Mouse (Mus musculus): ENCODE results near the gene Ovol1. TPM values are rescaled to one million over a fixed set of nuclear protein-coding genes. Genes with fewer than 3 reads are reported as not detected.

Ovol1 gene
- not detected for total RNA-seq (2021)

- DNase-seq (ENCODE audit: low spot score in 2 of 2), result no peak
- intact Hi-C loops (cut with DNase I), result no loop called here
These were observed at the start of gene Ovol1 for GRCm38 (mm10) chr19:5560457-5561041. Gene Ovol1 (minus strand): TSS chr19:5560646.

- intact Hi-C loops (cut with DNase I), result loop anchor here (2.0 to 5.0 kb wide), 2 partner anchors 38 to 79 kb away; partner anchors contain the start of genes Map3k11 and Pcnx3
- peak; percentile 96 for DNase-seq (ENCODE audit: low spot score in 2 of 2)
These were observed 49.3 kb upstream of the Ovol1 start, which contains the start of gene Kat5 for GRCm38 (mm10) chr19:5609547-5610404. Gene Kat5 (minus strand): TSS chr19:5610237.

- intact Hi-C loops (cut with DNase I), result loop anchor here (5.0 kb wide), 1 partner anchor 38 kb away; no protein-coding TSS in a partner anchor
- DNase-seq (ENCODE audit: low spot score in 2 of 2), result no peak
These were observed 48.7 kb upstream of the Ovol1 start for GRCm38 (mm10) chr19:5609171-5609546.

- intact Hi-C loops (cut with DNase I), result loop anchor here (5.0 kb wide), 1 partner anchor 39 kb away; no protein-coding TSS in a partner anchor
- DNase-seq (ENCODE audit: low spot score in 2 of 2), result no peak
These were observed 48.3 kb upstream of the Ovol1 start for GRCm38 (mm10) chr19:5608707-5609106.

DNA sequence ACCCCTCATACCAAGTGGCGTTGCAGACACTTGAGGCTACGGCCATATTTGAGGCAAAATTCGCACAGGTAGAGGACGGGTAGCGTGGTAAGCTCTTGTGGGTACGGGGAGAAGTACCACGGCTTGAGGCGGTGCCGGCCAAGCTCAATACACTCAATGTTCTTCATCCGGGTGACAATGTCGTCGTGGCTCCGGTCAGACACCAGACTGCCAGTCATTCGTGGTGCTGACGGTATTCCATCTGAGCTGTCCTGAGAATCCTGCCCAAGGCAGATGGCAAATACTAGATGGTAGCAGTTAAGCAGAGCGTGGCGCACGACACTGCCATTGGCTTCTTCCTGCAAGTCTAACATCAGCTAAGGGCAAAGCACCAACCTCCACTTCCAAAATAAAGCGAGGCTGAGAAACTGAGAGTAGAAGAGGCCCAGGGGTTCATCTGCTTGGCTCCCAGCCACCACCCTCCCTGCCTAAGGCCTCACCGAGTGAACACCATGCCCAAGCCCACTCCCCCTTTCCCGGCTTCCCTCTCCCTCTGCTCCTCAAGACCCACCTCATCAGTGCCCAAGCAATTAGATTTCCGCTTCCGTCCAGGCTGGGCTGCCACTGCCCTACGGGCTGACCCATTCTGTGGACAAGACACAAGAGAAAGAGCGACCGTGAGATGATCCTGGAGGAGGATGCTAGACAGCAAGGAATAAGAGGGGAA is 47.4 kb upstream of the Ovol1 start:
- no peak for DNase-seq (ENCODE audit: low spot score in 2 of 2)
- intact Hi-C loops (cut with DNase I), result loop anchor here (5.0 kb wide), 1 partner anchor 39 kb away; no protein-coding TSS in a partner anchor

DNA sequence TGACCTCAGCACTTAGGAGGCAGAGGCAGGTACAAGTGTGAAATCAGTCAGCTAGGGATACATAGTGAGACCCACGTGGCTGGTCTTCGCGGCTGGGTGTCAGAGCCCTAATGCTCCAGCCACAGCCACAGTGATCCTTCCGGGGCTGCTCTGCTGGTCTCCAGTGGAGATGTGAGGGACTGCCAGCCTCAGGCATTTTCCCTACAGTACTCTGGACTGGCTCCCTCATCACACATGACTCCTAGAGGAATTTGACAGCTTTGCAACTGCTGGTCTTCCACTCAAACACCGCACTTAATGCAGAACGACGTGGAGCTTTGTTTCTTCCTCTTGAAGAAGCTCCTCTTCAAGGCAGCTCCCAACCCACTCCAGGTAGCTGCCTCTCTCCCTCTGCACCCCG is 45.8 kb upstream of the Ovol1 start:
- DNase-seq (ENCODE audit: low spot score in 2 of 2), result no peak

GRCm38 (mm10) chr19:5605126-5605525 is 44.7 kb upstream of the Ovol1 start:
- DNase-seq (ENCODE audit: low spot score in 2 of 2), result peak; percentile 16 to 41
- intact Hi-C loops (cut with DNase I), result loop anchor here (5.0 kb wide), 1 partner anchor 42 kb away; no protein-coding TSS in a partner anchor

More for the DNA sequence above, 45.8 kb upstream of the Ovol1 start:
- intact Hi-C loops (cut with DNase I), result loop anchor here (5.0 kb wide), 1 partner anchor 41 kb away; no protein-coding TSS in a partner anchor

GRCm38 (mm10) chr19:5603664-5604063 is 43.2 kb upstream of the Ovol1 start:
- intact Hi-C loops (cut with DNase I), result no loop called here
- no peak for DNase-seq (ENCODE audit: low spot score in 2 of 2)

DNA sequence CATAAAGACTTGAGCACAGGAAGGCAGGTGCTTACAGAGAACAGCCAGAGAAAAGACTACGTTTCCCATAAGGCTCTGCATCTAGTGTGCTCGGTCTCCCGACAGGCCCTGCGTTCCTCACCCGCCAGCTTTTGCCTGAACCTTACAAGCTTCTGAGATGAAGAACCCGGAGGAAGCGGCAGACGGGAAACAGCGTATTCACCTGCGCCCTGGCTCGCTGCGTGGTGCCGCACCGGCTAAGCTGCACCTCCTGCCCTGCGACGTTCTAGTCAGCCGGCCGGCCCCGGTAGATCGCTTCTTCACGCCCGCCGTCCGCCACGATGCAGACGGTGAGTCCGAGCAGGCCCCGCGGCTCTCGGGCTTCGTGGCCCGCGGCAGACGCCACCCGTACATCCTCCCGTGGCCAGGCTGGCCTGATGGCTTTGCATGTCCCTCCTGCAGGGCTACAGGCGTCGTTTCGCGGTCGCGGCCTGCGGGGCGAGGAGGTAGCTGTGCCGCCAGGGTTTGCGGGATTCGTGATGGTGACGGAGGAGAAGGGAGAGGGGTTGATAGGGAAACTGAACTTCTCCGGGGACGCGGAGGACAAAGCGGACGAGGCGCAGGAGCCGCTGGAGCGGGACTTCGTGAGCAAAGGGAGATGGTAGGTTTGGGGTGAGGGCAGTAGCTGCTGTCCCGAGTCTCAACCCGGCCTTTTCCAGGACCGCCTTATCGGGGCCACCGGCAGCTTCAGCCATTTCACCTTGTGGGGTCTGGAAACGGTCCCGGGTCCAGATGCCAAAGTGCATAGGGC is 41.5 kb upstream of the Ovol1 start, which contains the start of gene Rnaseh2c:
TSS of gene Rnaseh2c (plus strand) at position 122 of the 790 bp plus-strand sequence.
- peak; percentile 81 to 84 for DNase-seq (ENCODE audit: low spot score in 2 of 2)
- intact Hi-C loops (cut with DNase I), result no loop called here

GRCm38 (mm10) chr19:5599224-5599623 is 38.8 kb upstream of the Ovol1 start:
- intact Hi-C loops (cut with DNase I), result no loop called here
- DNase-seq (ENCODE audit: low spot score in 2 of 2), result no peak

DNA sequence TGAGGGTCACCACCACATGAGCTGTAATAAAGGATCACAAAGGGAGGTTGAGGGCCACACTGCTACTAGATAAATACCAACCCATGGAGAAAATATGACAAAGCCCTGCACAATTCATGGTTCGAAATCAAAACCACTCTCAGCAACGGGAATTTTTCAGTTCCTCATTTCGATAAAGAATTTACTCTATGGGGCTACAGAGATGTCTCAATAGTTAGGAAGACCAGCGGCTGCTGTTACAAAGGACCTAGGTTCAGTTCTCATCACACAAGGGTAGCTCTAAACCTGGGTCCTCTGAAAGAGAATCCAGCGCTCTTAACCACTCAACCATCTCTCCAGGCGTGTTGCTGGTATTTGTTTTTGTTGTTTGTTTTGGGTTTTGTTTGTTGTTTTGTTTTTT is 31.4 kb upstream of the Ovol1 start:
- DNase-seq (ENCODE audit: low spot score in 2 of 2), result no peak
- intact Hi-C loops (cut with DNase I), result no loop called here

GRCm38 (mm10) chr19:5589159-5589558 is 28.7 kb upstream of the Ovol1 start:
- intact Hi-C loops (cut with DNase I), result no loop called here
- DNase-seq (ENCODE audit: low spot score in 2 of 2), result no peak

GRCm38 (mm10) chr19:5581995-5582394 is 21.5 kb upstream of the Ovol1 start:
- intact Hi-C loops (cut with DNase I), result loop anchor here (5.0 kb wide), 1 partner anchor 40 kb away; no protein-coding TSS in a partner anchor
- DNase-seq (ENCODE audit: low spot score in 2 of 2), result no peak

GRCm38 (mm10) chr19:5580776-5581175 is 20.3 kb upstream of the Ovol1 start:
- no peak for DNase-seq (ENCODE audit: low spot score in 2 of 2)
- intact Hi-C loops (cut with DNase I), result loop anchor here (5.0 kb wide), 1 partner anchor 42 kb away; no protein-coding TSS in a partner anchor

- DNase-seq (ENCODE audit: low spot score in 2 of 2), result no peak
- intact Hi-C loops (cut with DNase I), result loop anchor here (5.0 kb wide), 1 partner anchor 42 kb away; no protein-coding TSS in a partner anchor
These were observed 19.5 kb upstream of the Ovol1 start for GRCm38 (mm10) chr19:5579971-5580370.

GRCm38 (mm10) chr19:5575336-5575735 is 14.9 kb upstream of the Ovol1 start:
- intact Hi-C loops (cut with DNase I), result no loop called here
- no peak for DNase-seq (ENCODE audit: low spot score in 2 of 2)

GRCm38 (mm10) chr19:5572331-5573125 is 12.1 kb upstream of the Ovol1 start:
- DNase-seq (ENCODE audit: low spot score in 2 of 2), result peak; percentile 67 to 73
- intact Hi-C loops (cut with DNase I), result no loop called here

GRCm38 (mm10) chr19:5571831-5572230 is 11.4 kb upstream of the Ovol1 start:
- no peak for DNase-seq (ENCODE audit: low spot score in 2 of 2)
- intact Hi-C loops (cut with DNase I), result no loop called here
